Mouse (Mus musculus): ENCODE measurements around the gene Fbxw7.

GRCm38 (mm10) chr3:84776084-84776483 lies 39.0 kb upstream of the Fbxw7 start:
- TF ChIP-seq POLR2A (IDR thresholded peaks at IDR 0.05; ENCODE audit: control insufficient read depth, low read depth, low read length) (no peak), CTCF (IDR thresholded peaks at IDR 0.05; ENCODE audit: control insufficient read depth, insufficient read depth, insufficient replicate concordance, low read depth, low read length) (no peak)

Data from testis, adult 2 months (tissue).